ENCODE assay signal across 24 mouse cellular contexts in genomic region chr19:55597296-55597695, GRCm38 (mm10).
DNase-seq lines count a peak whose midpoint lies in the region; ATAC-seq and TF ChIP-seq lines count a peak whose summit lies in the region.
"Had no signal": no experiment of that assay in that cellular context is flagged by ENCODE, and none has a peak within 500 bp of the region (broad histone marks: within the 10 kb centered on the region; RNA-seq: fewer than 3 reads in every experiment).

No protein-coding gene starts in this region.

- peak; percentile 66 for DNase-seq in forebrain, embryonic 14.5 days (ENCODE audit: low spot score)
- DNase-seq in heart, postnatal 14 days, result no peak
- DNase-seq in brain, embryonic 14.5 days (ENCODE audit: low read depth), result peak; percentile 75
- DNase-seq in limb, embryonic 11.5 days (ENCODE audit: low spot score), result no peak
- no peak for DNase-seq in left cerebral cortex, adult 2 months (ENCODE audit: extremely low spot score in 1 of 2, low spot score in 2 of 2)
- no peak for DNase-seq in kidney, adult 11 months
- DNase-seq: cerebellum, adult 11 months; cerebellum, adult 9-10 months; cerebellum, postnatal 36 days; heart, postnatal 36 days; kidney, postnatal 14 days; liver, postnatal 0 days; right cerebral cortex, postnatal 25 days; thymus, postnatal 14 days had no signal

- no peak overlapping the region for H3K4me2 ChIP-seq in forebrain, embryonic 14.5 days (ENCODE audit: low read length)
- H3K4me2 ChIP-seq in forebrain, embryonic 12.5 days, result no peak overlapping the region
- H3K4me2 ChIP-seq in heart, embryonic 14.5 days (ENCODE audit: low read length), result peak overlapping the region; percentile 40; the same call in 1 of the 2 replicates
- H3K4me2 ChIP-seq in limb, embryonic 11.5 days (ENCODE audit: low read depth, severe bottlenecking), result no peak overlapping the region
- H3K4me2 ChIP-seq: hindbrain, embryonic 12.5 days; liver, embryonic 12.5 days; midbrain, embryonic 11.5 days had no signal

- H3K9ac ChIP-seq in forebrain, embryonic 14.5 days (ENCODE audit: low read length), result no peak overlapping the region
- H3K9ac ChIP-seq in forebrain, embryonic 12.5 days, result no peak overlapping the region
- H3K9ac ChIP-seq in heart, embryonic 14.5 days (ENCODE audit: low read length), result no peak overlapping the region
- H3K9ac ChIP-seq in limb, embryonic 11.5 days (ENCODE audit: low read length), result no peak overlapping the region
- H3K9ac ChIP-seq: hindbrain, embryonic 12.5 days; intestine, embryonic 15.5 days; liver, embryonic 12.5 days; liver, postnatal 0 days had no signal

- no peak for TF ChIP-seq CTCF in brain, embryonic 14.5 days (IDR thresholded peaks at IDR 0.05; ENCODE audit: borderline replicate concordance, extremely low read depth, insufficient read depth, insufficient read length)
- no peak for TF ChIP-seq CTCF in left cerebral cortex, adult 2 months (IDR thresholded peaks at IDR 0.05)

- no peak overlapping the region for H3K27ac ChIP-seq in forebrain, embryonic 14.5 days (ENCODE audit: low read depth, low read length)
- no peak overlapping the region for H3K27ac ChIP-seq in forebrain, embryonic 12.5 days
- H3K27ac ChIP-seq in heart, embryonic 14.5 days (replicated peaks in 1 of 2; ENCODE audit: control insufficient read depth in 1 of 2, insufficient read depth in 1 of 2, low read depth in 2 of 2, low read length in 2 of 2), result peak overlapping the region; percentile 47 to 65; a peak in 2 of 4 replicates
- H3K27ac ChIP-seq in limb, embryonic 11.5 days (replicated peaks; ENCODE audit: low read depth, low read length), result peak overlapping the region; percentile 36; the same call in 1 of the 2 replicates
- no peak overlapping the region for H3K27ac ChIP-seq in left cerebral cortex, adult 2 months
- H3K27ac ChIP-seq: hindbrain, postnatal 0 days had no signal

- peaks cover 6% of the 10 kb centered on the region; the same call in 1 of the 2 replicates for H3K27me3 ChIP-seq in forebrain, embryonic 14.5 days (replicated peaks; ENCODE audit: control insufficient read depth, insufficient read depth, low read length)
- peaks cover 22% of the 10 kb centered on the region for H3K27me3 ChIP-seq in forebrain, embryonic 12.5 days
- no peaks in the 10 kb centered on the region; the same call in 1 of the 2 replicates for H3K27me3 ChIP-seq in heart, embryonic 14.5 days (ENCODE audit: control insufficient read depth, insufficient read depth, low read length)
- H3K27me3 ChIP-seq in limb, embryonic 11.5 days (ENCODE audit: control insufficient read depth, insufficient read depth, low read length), result no peaks in the 10 kb centered on the region
- H3K27me3 ChIP-seq: intestine, embryonic 15.5 days; liver, embryonic 12.5 days; Patski had no signal

- intact Hi-C loops in heart, postnatal 14 days (cut with DNase I), result no loop called here
- intact Hi-C loops in left cerebral cortex, adult 2 months (cut with DNase I), result no loop called here

- no peak for TF ChIP-seq POLR2A in brain, embryonic 14.5 days (IDR thresholded peaks at IDR 0.05; ENCODE audit: borderline replicate concordance, extremely low read depth, insufficient read depth, insufficient read length, poor library complexity, severe bottlenecking)

- no peak overlapping the region for H3K4me3 ChIP-seq in forebrain, embryonic 14.5 days (ENCODE audit: low read depth, low read length)
- H3K4me3 ChIP-seq in forebrain, embryonic 12.5 days (replicated peaks), result no peak overlapping the region
- H3K4me3 ChIP-seq in heart, embryonic 14.5 days (ENCODE audit: control insufficient read depth in 1 of 2, insufficient read depth in 1 of 2, low read depth in 1 of 2, low read length in 2 of 2), result no peak overlapping the region
- H3K4me3 ChIP-seq in limb, embryonic 11.5 days (ENCODE audit: low read depth, low read length), result no peak overlapping the region
- no peak overlapping the region for H3K4me3 ChIP-seq in left cerebral cortex, adult 2 months
- H3K4me3 ChIP-seq: hindbrain, embryonic 12.5 days; intestine, embryonic 15.5 days; liver, embryonic 12.5 days had no signal

- ATAC-seq in forebrain, embryonic 14.5 days, result no peak
- no peak for ATAC-seq in forebrain, embryonic 12.5 days (ENCODE audit: low FRiP score)
- no peak for ATAC-seq in heart, embryonic 14.5 days (ENCODE audit: insufficient number of reproducible peaks, insufficient read depth, low FRiP score, low read depth)
- no peak for ATAC-seq in limb, embryonic 11.5 days (ENCODE audit: insufficient number of reproducible peaks, low FRiP score, low TSS enrichment, low read depth)
- ATAC-seq: forebrain, embryonic 16.5 days; hindbrain, postnatal 0 days; intestine, embryonic 15.5 days; liver, embryonic 12.5 days; liver, postnatal 0 days; Patski had no signal

- no peaks in the 10 kb centered on the region for H3K9me3 ChIP-seq in forebrain, embryonic 14.5 days (replicated peaks; ENCODE audit: control insufficient read depth, low read length)
- H3K9me3 ChIP-seq in forebrain, embryonic 12.5 days, result no peaks in the 10 kb centered on the region
- no peaks in the 10 kb centered on the region for H3K9me3 ChIP-seq in heart, embryonic 14.5 days (ENCODE audit: control insufficient read depth, low read length)
- H3K9me3 ChIP-seq in limb, embryonic 11.5 days (ENCODE audit: control insufficient read depth, low read length), result no peaks in the 10 kb centered on the region
- H3K9me3 ChIP-seq: G1E; hindbrain, embryonic 12.5 days; intestine, embryonic 15.5 days; liver, embryonic 12.5 days had no signal

- no peaks in the 10 kb centered on the region for H3K36me3 ChIP-seq in forebrain, embryonic 14.5 days (ENCODE audit: control insufficient read depth, insufficient read depth, low read length)
- H3K36me3 ChIP-seq in forebrain, embryonic 12.5 days (replicated peaks), result no peaks in the 10 kb centered on the region
- H3K36me3 ChIP-seq in heart, embryonic 14.5 days (ENCODE audit: control insufficient read depth, insufficient read depth, low read length), result no peaks in the 10 kb centered on the region
- H3K36me3 ChIP-seq in limb, embryonic 11.5 days (ENCODE audit: control insufficient read depth, insufficient read depth, low read length), result no peaks in the 10 kb centered on the region
- H3K36me3 ChIP-seq: hindbrain, embryonic 12.5 days; intestine, embryonic 15.5 days; liver, embryonic 12.5 days had no signal

- 6% methylated on average over 2 of the region's 2 CpGs for WGBS in forebrain, embryonic 14.5 days
- WGBS in forebrain, embryonic 12.5 days, result 12% methylated on average over 2 of the region's 2 CpGs
- 40% methylated on average over 2 of the region's 2 CpGs for WGBS in heart, embryonic 14.5 days
- 22% methylated on average over 2 of the region's 2 CpGs for WGBS in limb, embryonic 11.5 days

- peaks cover 30% of the 10 kb centered on the region for H3K4me1 ChIP-seq in forebrain, embryonic 14.5 days (ENCODE audit: control insufficient read depth, insufficient read depth, low read length)
- H3K4me1 ChIP-seq in forebrain, embryonic 12.5 days, result peaks cover 52% of the 10 kb centered on the region
- peaks cover 36 to 46% of the 10 kb centered on the region in 2 experiments for H3K4me1 ChIP-seq in heart, embryonic 14.5 days (ENCODE audit: control insufficient read depth in 2 of 2, insufficient read depth in 2 of 2, low read length in 2 of 2)
- H3K4me1 ChIP-seq in limb, embryonic 11.5 days (ENCODE audit: control insufficient read depth, insufficient read depth, low read length), result peaks cover 58% of the 10 kb centered on the region

Comparison
In these comparisons a context has a peak if more than half of its experiments do, and no peak if none do; other contexts are left out.
1. DNase-seq: peak in forebrain, embryonic 14.5 days (single experiment) and brain, embryonic 14.5 days (single experiment); none in heart, postnatal 14 days (0 of 2), limb, embryonic 11.5 days (single experiment), left cerebral cortex, adult 2 months (0 of 2) and kidney, adult 11 months (single experiment).
2. H3K27ac ChIP-seq: peak in heart, embryonic 14.5 days (2 of 2) and limb, embryonic 11.5 days (single experiment); none in forebrain, embryonic 14.5 days (single experiment), forebrain, embryonic 12.5 days (single experiment) and left cerebral cortex, adult 2 months (single experiment).